Mouse (Mus musculus): Measurements from ENCODE around the gene Foxa2. TPM values are rescaled to one million over a fixed set of nuclear protein-coding genes. Genes with fewer than 3 reads are reported as not detected.

Gene Foxa2
- polyA plus RNA-seq, 1 experiment: not detected

DNA sequence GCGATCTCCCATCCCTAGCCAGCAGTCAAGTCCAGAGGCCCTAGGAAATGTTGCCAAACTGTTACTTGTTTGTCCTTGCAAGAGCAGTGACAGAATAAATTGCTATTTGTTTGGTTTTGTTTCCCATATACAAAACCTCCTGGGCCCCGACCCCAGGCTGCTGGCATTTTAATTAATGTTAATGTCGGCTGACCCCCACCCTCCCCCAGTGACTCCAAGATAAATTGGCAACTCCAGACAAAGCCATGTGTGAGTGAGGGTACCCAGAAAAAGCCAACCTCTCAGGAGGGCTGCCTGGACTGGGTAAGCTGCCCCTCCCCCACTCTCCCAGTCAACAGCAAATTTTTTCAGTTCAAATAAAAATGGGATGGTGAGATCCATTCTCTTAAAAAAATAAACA lies 26.6 kb downstream of the Foxa2 start:
- H3K27ac ChIP-seq (ENCODE audit: insufficient read depth, low read depth, low read length): no peak overlapping the region
- TF ChIP-seq CTCF (conservative IDR thresholded peaks at IDR 0.05; ENCODE audit: insufficient read depth, insufficient read length, low read depth, low read length): no peak
- TF ChIP-seq POLR2A (IDR thresholded peaks at IDR 0.05; ENCODE audit: low read depth, low read length): no peak
- H3K27me3 ChIP-seq (replicated peaks; ENCODE audit: control insufficient read depth, insufficient read depth, low read length): peaks cover 3% of the 10 kb centered on the region
- DNase-seq: no peak
- no peaks in the 10 kb centered on the region for H3K36me3 ChIP-seq (ENCODE audit: control insufficient read depth, insufficient read depth, low read length)
- no peaks in the 10 kb centered on the region for H3K4me1 ChIP-seq (ENCODE audit: control insufficient read depth, insufficient read depth, low read length)
- WGBS: 32% methylated on average over 3 of the region's 3 CpGs
- H3K4me3 ChIP-seq (ENCODE audit: insufficient read depth, low read depth, low read length): no peak overlapping the region

DNA sequence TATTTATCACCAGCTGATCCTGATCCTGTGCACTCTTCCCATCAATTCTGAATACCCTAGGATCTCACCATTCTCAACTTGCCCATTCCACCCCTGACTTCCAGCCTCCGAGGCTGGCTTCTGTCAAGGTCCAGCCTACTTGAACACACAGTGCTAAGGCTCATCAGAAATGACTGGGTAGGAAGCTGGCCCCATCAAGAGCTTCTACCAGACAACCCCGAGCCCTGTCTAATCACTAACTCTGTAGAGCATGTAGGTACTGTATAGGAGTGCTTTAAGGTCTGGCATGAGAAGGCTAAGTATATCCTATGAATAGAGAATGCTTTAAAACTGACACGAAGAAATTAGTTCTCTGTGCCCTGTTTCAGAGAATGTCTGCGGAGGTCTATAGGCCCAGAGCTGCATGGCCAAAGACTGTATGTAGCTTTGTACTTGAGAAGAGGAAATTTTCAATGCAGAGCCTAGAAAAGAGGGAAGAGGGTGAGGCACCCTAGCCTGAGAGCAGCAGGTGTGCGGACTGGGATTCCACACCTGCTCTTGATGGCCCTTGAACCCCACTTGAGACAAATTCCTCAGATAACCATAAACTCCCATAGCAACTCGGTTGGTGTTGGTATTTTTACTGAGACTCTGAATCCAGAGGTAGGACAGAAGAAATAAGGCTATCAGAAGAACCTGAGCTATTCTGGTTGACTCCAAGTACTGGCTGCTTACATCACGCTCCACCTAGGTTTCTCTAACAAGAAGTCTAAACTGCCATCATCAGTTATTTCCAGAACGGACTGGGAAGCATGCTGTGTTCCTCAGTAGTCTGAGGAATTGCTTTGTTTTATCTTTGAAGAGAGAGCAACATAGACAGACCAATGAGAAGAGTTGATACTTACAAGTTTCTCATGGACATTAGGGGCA lies 28.7 kb downstream of the Foxa2 start:
- H3K27me3 ChIP-seq (replicated peaks; ENCODE audit: control insufficient read depth, insufficient read depth, low read length): peaks cover 3% of the 10 kb centered on the region
- TF ChIP-seq CTCF (conservative IDR thresholded peaks at IDR 0.05; ENCODE audit: insufficient read depth, insufficient read length, low read depth, low read length): no peak
- TF ChIP-seq POLR2A (IDR thresholded peaks at IDR 0.05; ENCODE audit: low read depth, low read length): no peak
- WGBS: 82% methylated on average over 8 of the region's 8 CpGs
- H3K4me3 ChIP-seq (ENCODE audit: insufficient read depth, low read depth, low read length): no peak overlapping the region
- DNase-seq: no peak
- no peaks in the 10 kb centered on the region for H3K36me3 ChIP-seq (ENCODE audit: control insufficient read depth, insufficient read depth, low read length)
- no peak overlapping the region for H3K27ac ChIP-seq (ENCODE audit: insufficient read depth, low read depth, low read length)
- no peaks in the 10 kb centered on the region for H3K4me1 ChIP-seq (ENCODE audit: control insufficient read depth, insufficient read depth, low read length)

DNA sequence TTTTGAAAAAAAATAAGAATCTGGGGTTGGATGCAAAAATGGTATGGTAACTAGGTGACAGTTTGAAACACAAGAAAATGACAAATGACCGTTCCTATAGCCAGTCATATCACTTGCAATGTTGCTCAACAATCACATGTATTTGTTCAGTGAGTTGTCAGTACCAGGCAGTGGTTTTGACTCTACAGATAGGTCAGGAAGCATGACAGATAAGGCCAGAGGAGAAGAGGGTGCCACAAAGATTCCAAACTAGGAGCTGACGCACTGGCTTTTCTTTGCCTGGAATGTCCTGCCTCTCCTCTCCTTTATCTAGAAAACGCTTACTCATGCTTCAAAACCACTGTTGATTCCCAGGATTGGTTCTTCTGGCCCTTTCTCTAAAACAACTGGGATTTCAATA lies 33.4 kb downstream of the Foxa2 start:
- WGBS: 89% methylated on average over 3 of the region's 3 CpGs
- H3K27ac ChIP-seq (ENCODE audit: insufficient read depth, low read depth, low read length): no peak overlapping the region

DNA sequence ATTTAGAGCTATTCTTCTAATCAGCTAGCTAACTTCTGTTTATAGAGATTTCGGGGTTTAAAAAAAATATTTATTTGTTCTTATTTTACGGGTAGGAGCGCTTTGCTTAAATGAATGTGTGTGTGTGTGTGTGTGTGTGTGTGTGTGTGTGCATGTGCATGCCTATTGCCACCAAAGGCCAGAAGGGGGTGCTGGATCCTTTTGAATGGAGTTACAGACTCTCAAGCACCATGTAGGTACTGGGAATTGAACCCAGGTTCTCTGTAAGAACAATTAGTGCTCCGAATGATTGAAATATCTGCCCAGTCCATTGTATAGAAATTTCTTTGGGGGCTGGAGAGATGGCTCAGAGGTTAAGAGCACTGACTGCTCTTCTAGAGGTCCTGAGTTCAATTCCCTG lies 37.7 kb downstream of the Foxa2 start:
- Histone ChIP-seq H3K4me3 (ENCODE audit: insufficient read depth, low read depth, low read length) (no peak overlapping the region), H3K27me3 (replicated peaks; ENCODE audit: control insufficient read depth, insufficient read depth, low read length) (no peaks in the 10 kb centered on the region; the same call in 1 of the 2 replicates), H3K27ac (ENCODE audit: insufficient read depth, low read depth, low read length) (no peak overlapping the region), H3K4me1 (ENCODE audit: control insufficient read depth, insufficient read depth, low read length) (no peaks in the 10 kb centered on the region), H3K36me3 (ENCODE audit: control insufficient read depth, insufficient read depth, low read length) (no peaks in the 10 kb centered on the region)
- TF ChIP-seq POLR2A (IDR thresholded peaks at IDR 0.05; ENCODE audit: low read depth, low read length) (no peak), CTCF (conservative IDR thresholded peaks at IDR 0.05; ENCODE audit: insufficient read depth, insufficient read length, low read depth, low read length) (no peak; the same call in 1 of the 2 replicates)
- WGBS: 95% methylated on average over 4 of the region's 4 CpGs
- no peak for DNase-seq

More for the DNA sequence above, 33.4 kb downstream of the Foxa2 start:
- H3K4me3 ChIP-seq (ENCODE audit: insufficient read depth, low read depth, low read length): no peak overlapping the region
- no peak for TF ChIP-seq CTCF (conservative IDR thresholded peaks at IDR 0.05; ENCODE audit: insufficient read depth, insufficient read length, low read depth, low read length)
- TF ChIP-seq POLR2A (IDR thresholded peaks at IDR 0.05; ENCODE audit: low read depth, low read length): no peak
- no peak for DNase-seq
- no peaks in the 10 kb centered on the region; the same call in 1 of the 2 replicates for H3K27me3 ChIP-seq (replicated peaks; ENCODE audit: control insufficient read depth, insufficient read depth, low read length)
- no peaks in the 10 kb centered on the region for H3K4me1 ChIP-seq (ENCODE audit: control insufficient read depth, insufficient read depth, low read length)
- no peaks in the 10 kb centered on the region for H3K36me3 ChIP-seq (ENCODE audit: control insufficient read depth, insufficient read depth, low read length)

DNA sequence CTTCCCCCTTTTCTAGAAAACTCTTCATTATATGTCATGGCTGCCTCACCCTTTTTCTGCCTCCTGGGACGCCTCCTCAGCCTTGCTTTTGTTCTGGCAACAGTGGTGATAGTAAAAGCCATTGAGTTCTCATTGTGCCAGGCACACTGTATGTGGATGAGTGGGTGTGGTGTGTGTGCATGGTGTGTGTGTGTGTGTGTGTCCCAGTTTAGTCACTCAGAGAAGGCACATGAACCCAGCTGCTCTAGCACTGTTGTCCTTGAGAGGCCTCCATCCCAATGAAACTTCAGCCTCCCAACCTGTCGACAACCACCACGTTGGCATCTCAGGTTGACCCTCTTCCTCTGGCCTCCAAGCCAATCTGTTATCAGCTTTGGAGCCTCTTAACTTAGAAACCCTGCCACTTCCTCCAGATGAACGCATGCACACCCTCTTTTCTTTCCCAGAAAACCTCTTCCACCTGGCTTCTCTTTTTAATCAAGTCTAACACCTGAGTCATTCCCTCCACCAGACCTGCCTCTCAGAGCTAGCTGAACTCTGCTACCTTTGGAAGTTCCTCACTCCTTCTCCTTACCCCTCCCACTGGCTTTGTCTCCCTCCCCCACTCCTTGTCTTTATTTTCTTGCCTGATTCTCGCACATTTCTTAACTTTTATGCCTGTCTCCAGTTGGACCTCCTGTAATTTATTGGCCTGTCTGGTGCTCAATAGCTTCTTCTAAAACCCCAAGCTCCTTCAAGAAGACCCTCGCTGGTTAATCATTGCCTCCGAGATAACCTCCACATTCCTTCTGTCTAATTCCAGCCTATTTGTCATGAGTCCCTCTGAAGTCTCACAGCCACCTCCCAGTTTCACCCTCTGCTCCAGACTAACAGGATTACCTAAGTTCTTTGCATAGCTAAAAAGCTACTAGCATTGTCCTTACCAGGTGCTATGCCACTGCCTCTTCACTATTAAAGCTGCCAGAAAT lies 41.9 kb downstream of the Foxa2 start:
- no peaks in the 10 kb centered on the region for H3K27me3 ChIP-seq (replicated peaks; ENCODE audit: control insufficient read depth, insufficient read depth, low read length)
- H3K36me3 ChIP-seq (ENCODE audit: control insufficient read depth, insufficient read depth, low read length): no peaks in the 10 kb centered on the region
- no peak for TF ChIP-seq CTCF (conservative IDR thresholded peaks at IDR 0.05; ENCODE audit: insufficient read depth, insufficient read length, low read depth, low read length)
- no peak for TF ChIP-seq POLR2A (IDR thresholded peaks at IDR 0.05; ENCODE audit: low read depth, low read length)

DNA sequence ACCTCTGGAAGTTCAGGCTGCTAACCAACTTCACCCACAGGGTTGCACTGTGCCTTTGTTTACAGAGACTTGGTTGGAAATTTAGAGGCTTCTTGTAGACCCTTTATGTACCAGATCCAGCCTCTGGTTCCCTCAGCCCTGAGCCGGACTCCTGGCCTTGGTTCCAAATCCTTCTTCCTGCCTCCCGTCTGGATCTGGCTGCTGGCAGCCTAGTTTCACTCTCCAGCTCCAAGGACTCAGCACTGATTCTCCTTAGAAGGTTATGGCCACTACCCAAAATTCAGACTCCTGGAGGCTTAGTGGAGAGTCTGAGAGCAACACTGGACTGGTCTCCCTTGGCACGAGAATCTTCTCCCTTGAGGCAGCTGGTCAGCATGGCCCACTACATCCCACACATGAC lies 43.3 kb downstream of the Foxa2 start:
- no peaks in the 10 kb centered on the region for H3K36me3 ChIP-seq (ENCODE audit: control insufficient read depth, insufficient read depth, low read length)

More for the DNA sequence above, 41.9 kb downstream of the Foxa2 start:
- WGBS: 67% methylated on average over 7 of the region's 7 CpGs
- no peaks in the 10 kb centered on the region for H3K4me1 ChIP-seq (ENCODE audit: control insufficient read depth, insufficient read depth, low read length)
- no peak overlapping the region for H3K27ac ChIP-seq (ENCODE audit: insufficient read depth, low read depth, low read length)
- DNase-seq: no peak
- no peak overlapping the region for H3K4me3 ChIP-seq (ENCODE audit: insufficient read depth, low read depth, low read length)

More for the DNA sequence above, 43.3 kb downstream of the Foxa2 start:
- H3K27me3 ChIP-seq (replicated peaks; ENCODE audit: control insufficient read depth, insufficient read depth, low read length): no peaks in the 10 kb centered on the region
- H3K27ac ChIP-seq (ENCODE audit: insufficient read depth, low read depth, low read length): no peak overlapping the region
- DNase-seq: no peak
- no peak overlapping the region for H3K4me3 ChIP-seq (ENCODE audit: insufficient read depth, low read depth, low read length)
- WGBS: 88% methylated on average over 3 of the region's 3 CpGs
- no peak for TF ChIP-seq POLR2A (IDR thresholded peaks at IDR 0.05; ENCODE audit: low read depth, low read length)
- no peak for TF ChIP-seq CTCF (conservative IDR thresholded peaks at IDR 0.05; ENCODE audit: insufficient read depth, insufficient read length, low read depth, low read length)
- H3K4me1 ChIP-seq (ENCODE audit: control insufficient read depth, insufficient read depth, low read length): no peaks in the 10 kb centered on the region

Data from kidney, adult 2 months (tissue).